Mouse (Mus musculus) ES-E14 (cell line): ENCODE results near the gene Ralgapa2.

ENCODE experiments used
- CHD2 ChIP-seq: IDR thresholded peaks from 2 replicates; pipeline ENCODE4 v1.6.1; 2014; ENCODE audit warnings: mild to moderate bottlenecking, low read depth, low read length, inconsistent platforms
- MAFK ChIP-seq: IDR thresholded peaks from 2 replicates; pipeline ENCODE4 v1.6.1; 2014; ENCODE audit warnings: mild to moderate bottlenecking, low read depth, low read length, inconsistent platforms; ENCODE audit not compliant: insufficient read depth
- ZC3H11A ChIP-seq: IDR thresholded peaks from 2 replicates; pipeline ENCODE4 v1.6.1; 2012; ENCODE audit warnings: low read depth, mild to moderate bottlenecking, inconsistent platforms, low read length, borderline replicate concordance

GRCm38 (mm10) chr2:146340090-146340489 lies 172.1 kb downstream of the Ralgapa2 start:
- TF ChIP-seq CHD2 (no peak), ZC3H11A (no peak), MAFK (no peak)
